Mouse (Mus musculus): ENCODE measurements around the gene Stat5b.

- no peak for TF ChIP-seq POLR2A (IDR thresholded peaks at IDR 0.05; ENCODE audit: borderline replicate concordance, low read depth, low read length)
- no peak for TF ChIP-seq CTCF (IDR thresholded peaks at IDR 0.05; ENCODE audit: low read depth, low read length)
These were observed 114.4 kb downstream of the Stat5b start for GRCm38 (mm10) chr11:100735954-100736745.
